Mouse (Mus musculus): ENCODE results near the gene Pak3. TPM values are rescaled to one million over a fixed set of nuclear protein-coding genes. Genes with fewer than 3 reads are reported as not detected.
A peak's percentile ranks its signal among the peaks of the same experiment; 100 is the strongest.

The Pak3 gene
- polyA plus RNA-seq, 1 experiment from 2014 or later, result 24.3 TPM

DNA sequence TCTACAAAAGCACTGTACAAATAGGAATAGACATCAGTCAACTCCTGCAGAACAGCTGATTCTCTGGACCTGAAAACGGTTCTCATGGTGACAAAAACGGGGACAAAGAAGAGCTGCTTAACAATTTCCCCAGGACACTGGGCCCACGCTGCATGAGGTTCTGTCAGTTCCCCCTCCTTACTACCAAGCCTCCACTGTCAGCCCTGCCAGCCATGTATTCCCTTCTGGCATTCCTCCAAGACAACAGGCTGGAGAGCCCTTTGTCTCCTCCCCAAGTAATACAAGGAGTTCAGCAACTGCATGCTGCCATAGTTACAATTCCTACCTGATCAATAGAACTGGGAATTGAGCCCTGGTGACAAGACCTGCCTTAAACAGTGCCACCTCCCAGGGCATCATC lies 15.2 kb downstream of the Pak3 start:
- H3K27ac ChIP-seq (replicated peaks; ENCODE audit: low read depth, low read length), result no peak overlapping the region
- H3K9ac ChIP-seq (ENCODE audit: low read depth, low read length), result no peak overlapping the region
- H3K4me2 ChIP-seq (ENCODE audit: low read depth, low read length), result no peak overlapping the region
- H3K4me3 ChIP-seq (ENCODE audit: low read depth, low read length), result no peak overlapping the region
- ATAC-seq (ENCODE audit: low read depth), result peak; percentile 47; the same call in 1 of the 2 replicates
- 76% methylated on average over 3 of the region's 3 CpGs for WGBS
- no peaks in the 10 kb centered on the region for H3K36me3 ChIP-seq (ENCODE audit: control insufficient read depth, insufficient read depth, low read length)
- no peaks in the 10 kb centered on the region for H3K9me3 ChIP-seq (ENCODE audit: control insufficient read depth, low read length)
- H3K4me1 ChIP-seq (ENCODE audit: control insufficient read depth, insufficient read depth, low read length), result no peaks in the 10 kb centered on the region
- H3K27me3 ChIP-seq (replicated peaks; ENCODE audit: control insufficient read depth, insufficient read depth, low read length), result 0 out of 2 replicates have a peak, but pooled peaks cover 3% of the 10 kb centered on the region
- peak; percentile 20 for DNase-seq (ENCODE audit: low spot score)

DNA sequence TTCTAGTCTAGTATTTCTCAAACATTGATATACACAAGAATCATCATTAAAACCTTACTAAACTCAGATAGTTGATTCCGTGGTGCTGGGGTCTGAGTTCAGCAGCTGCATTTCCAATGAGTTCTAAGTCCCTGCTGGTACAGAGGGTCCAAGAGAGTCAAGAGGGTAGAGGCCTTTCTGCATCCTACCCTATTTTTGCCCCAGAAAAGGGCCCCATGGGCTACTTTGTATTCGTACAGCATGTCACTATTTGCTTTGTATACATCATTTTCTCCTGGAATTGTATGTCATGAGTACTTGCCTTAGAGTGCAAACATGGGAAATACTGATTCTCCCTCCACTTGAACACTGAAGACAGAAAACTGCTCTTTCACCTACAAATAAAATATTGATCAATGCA lies 24.4 kb downstream of the Pak3 start:
- Histone ChIP-seq H3K9ac (ENCODE audit: low read depth, low read length) (no peak overlapping the region), H3K4me3 (ENCODE audit: low read depth, low read length) (no peak overlapping the region), H3K4me1 (ENCODE audit: control insufficient read depth, insufficient read depth, low read length) (no peaks in the 10 kb centered on the region), H3K27me3 (replicated peaks; ENCODE audit: control insufficient read depth, insufficient read depth, low read length) (no peaks in the 10 kb centered on the region; the same call in 1 of the 2 replicates), H3K9me3 (ENCODE audit: control insufficient read depth, low read length) (no peaks in the 10 kb centered on the region), H3K4me2 (ENCODE audit: low read depth, low read length) (no peak overlapping the region), H3K27ac (replicated peaks; ENCODE audit: low read depth, low read length) (no peak overlapping the region), H3K36me3 (ENCODE audit: control insufficient read depth, insufficient read depth, low read length) (no peaks in the 10 kb centered on the region)
- ATAC-seq (ENCODE audit: low read depth) (no peak), DNase-seq (ENCODE audit: low spot score) (no peak)
- 70% methylated on average over 2 of the region's 2 CpGs for WGBS

DNA sequence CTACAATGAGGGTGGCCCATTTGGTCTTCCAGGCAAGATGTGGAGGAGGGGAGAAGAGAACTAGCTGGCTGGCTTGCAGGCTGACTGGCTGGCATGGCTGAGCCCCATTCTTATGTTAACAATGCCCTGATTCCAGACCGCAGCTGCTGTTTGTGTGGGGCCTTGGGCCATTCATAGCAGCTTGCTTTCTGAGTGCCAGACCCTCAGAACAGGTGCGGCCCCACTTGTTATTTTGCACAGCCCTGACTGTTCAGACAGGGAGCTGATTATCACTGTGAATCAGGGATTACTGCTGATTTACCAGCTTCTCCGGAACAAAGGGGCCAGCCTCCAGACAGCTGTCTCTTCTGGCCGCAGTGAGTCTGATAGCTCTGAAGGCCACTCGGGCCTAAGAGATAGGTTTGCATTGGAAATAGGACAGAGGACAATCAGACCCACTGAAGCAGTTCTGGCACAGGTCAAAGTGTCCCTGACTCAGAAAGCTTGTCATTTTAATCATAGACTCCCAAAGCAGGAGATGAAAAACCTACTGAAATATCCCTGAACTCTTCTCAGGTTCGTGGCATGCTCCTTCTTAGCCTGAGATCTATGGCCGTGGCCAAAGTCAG lies 24.9 kb downstream of the Pak3 start:
- Histone ChIP-seq H3K9me3 (ENCODE audit: control insufficient read depth, low read length) (no peaks in the 10 kb centered on the region), H3K36me3 (ENCODE audit: control insufficient read depth, insufficient read depth, low read length) (no peaks in the 10 kb centered on the region), H3K27me3 (replicated peaks; ENCODE audit: control insufficient read depth, insufficient read depth, low read length) (no peaks in the 10 kb centered on the region; the same call in 1 of the 2 replicates), H3K9ac (ENCODE audit: low read depth, low read length) (no peak overlapping the region), H3K4me1 (ENCODE audit: control insufficient read depth, insufficient read depth, low read length) (no peaks in the 10 kb centered on the region), H3K4me2 (ENCODE audit: low read depth, low read length) (no peak overlapping the region), H3K27ac (replicated peaks; ENCODE audit: low read depth, low read length) (no peak overlapping the region), H3K4me3 (ENCODE audit: low read depth, low read length) (no peak overlapping the region)
- 48% methylated on average over 7 of the region's 7 CpGs for WGBS
- ATAC-seq (ENCODE audit: low read depth), result peak; percentile 96
- peak; percentile 80 for DNase-seq (ENCODE audit: low spot score)

DNA sequence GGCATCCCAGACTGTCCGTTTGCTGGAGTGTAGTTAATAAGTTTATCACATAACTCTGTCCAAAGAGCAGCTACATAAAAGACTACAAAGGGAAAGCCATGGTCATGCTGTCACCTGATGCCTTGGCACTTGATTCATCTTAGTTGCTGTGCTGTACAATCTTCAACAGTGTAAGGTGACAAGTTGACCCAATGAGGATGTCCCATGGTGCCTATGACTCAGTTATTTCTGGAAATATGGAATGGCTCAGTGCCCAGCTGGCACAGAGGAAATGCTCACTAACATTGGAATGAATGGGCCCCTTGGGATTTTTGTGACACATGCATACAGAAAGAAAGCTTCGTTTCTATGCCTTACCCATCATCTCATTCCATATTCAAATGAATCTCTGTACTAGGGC lies 55.3 kb downstream of the Pak3 start:
- 68% methylated on average over 2 of the region's 2 CpGs for WGBS
- Histone ChIP-seq H3K36me3 (ENCODE audit: control insufficient read depth, insufficient read depth, low read length) (no peaks in the 10 kb centered on the region), H3K27ac (replicated peaks; ENCODE audit: low read depth, low read length) (no peak overlapping the region), H3K4me3 (ENCODE audit: low read depth, low read length) (no peak overlapping the region), H3K9ac (ENCODE audit: low read depth, low read length) (no peak overlapping the region), H3K9me3 (ENCODE audit: control insufficient read depth, low read length) (no peaks in the 10 kb centered on the region), H3K4me1 (ENCODE audit: control insufficient read depth, insufficient read depth, low read length) (no peaks in the 10 kb centered on the region), H3K27me3 (replicated peaks; ENCODE audit: control insufficient read depth, insufficient read depth, low read length) (peaks cover 4% of the 10 kb centered on the region; the same call in 1 of the 2 replicates), H3K4me2 (ENCODE audit: low read depth, low read length) (no peak overlapping the region)
- ATAC-seq (ENCODE audit: low read depth) (no peak), DNase-seq (ENCODE audit: low spot score) (no peak)

DNA sequence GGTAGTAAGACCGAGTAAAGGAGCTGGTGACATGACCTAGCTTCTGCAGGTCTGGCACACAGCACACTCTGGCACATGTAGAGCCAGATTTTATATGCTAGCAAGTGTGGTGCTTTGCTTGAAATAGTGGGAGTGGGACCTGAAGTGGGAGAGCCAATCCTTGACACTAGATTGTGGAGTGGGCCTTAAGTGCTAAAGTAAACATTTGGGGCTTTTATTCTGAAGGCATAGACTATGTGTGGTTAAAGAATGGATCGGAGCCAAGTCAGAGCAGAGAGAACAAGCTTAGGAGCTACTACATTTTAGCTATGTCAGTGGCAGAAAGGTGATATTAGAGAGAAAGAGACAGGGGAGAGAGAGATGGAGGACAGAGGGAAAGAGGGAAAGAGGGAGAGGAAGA lies 61.5 kb downstream of the Pak3 start:
- peak; percentile 1 for DNase-seq (ENCODE audit: low spot score)
- Histone ChIP-seq H3K4me2 (ENCODE audit: low read depth, low read length) (no peak overlapping the region), H3K4me3 (ENCODE audit: low read depth, low read length) (no peak overlapping the region), H3K9ac (ENCODE audit: low read depth, low read length) (no peak overlapping the region), H3K27ac (replicated peaks; ENCODE audit: low read depth, low read length) (no peak overlapping the region), H3K4me1 (ENCODE audit: control insufficient read depth, insufficient read depth, low read length) (no peaks in the 10 kb centered on the region), H3K9me3 (ENCODE audit: control insufficient read depth, low read length) (no peaks in the 10 kb centered on the region), H3K36me3 (ENCODE audit: control insufficient read depth, insufficient read depth, low read length) (no peaks in the 10 kb centered on the region), H3K27me3 (replicated peaks; ENCODE audit: control insufficient read depth, insufficient read depth, low read length) (no peaks in the 10 kb centered on the region; the same call in 1 of the 2 replicates)
- no peak for ATAC-seq (ENCODE audit: low read depth)
- 86% methylated on average over 2 of the region's 2 CpGs for WGBS

DNA sequence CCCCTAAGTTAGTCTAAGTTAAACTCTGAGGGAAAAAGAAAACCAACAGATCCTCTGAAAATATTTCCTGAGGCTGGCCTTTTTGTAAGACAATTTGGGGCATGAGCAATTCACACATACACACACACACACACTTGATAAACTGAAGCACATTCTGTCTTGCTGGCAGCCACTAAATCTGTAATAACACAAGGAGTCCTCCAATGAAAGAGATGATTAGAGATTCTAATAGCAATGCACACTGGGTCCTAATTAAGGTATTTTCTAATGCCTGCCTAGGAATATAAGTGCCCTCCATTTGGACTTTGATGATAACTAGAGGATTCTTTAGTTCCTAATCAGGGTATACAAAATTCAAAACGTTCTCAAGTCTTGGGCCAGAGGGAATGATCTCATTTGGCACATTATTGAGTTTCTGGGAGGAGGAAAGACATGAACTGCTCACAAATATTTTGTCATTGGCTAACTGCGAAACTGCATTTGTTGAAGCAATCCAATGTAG lies 62.1 kb downstream of the Pak3 start:
- no peak for DNase-seq (ENCODE audit: low spot score)
- H3K9ac ChIP-seq (ENCODE audit: low read depth, low read length), result no peak overlapping the region
- H3K36me3 ChIP-seq (ENCODE audit: control insufficient read depth, insufficient read depth, low read length), result no peaks in the 10 kb centered on the region
- no peak overlapping the region for H3K4me2 ChIP-seq (ENCODE audit: low read depth, low read length)
- H3K4me1 ChIP-seq (ENCODE audit: control insufficient read depth, insufficient read depth, low read length), result no peaks in the 10 kb centered on the region
- no peak overlapping the region for H3K4me3 ChIP-seq (ENCODE audit: low read depth, low read length)
- H3K27ac ChIP-seq (replicated peaks; ENCODE audit: low read depth, low read length), result no peak overlapping the region; the same call in 1 of the 2 replicates
- 52% methylated on average over 2 of the region's 2 CpGs for WGBS
- no peaks in the 10 kb centered on the region; the same call in 1 of the 2 replicates for H3K27me3 ChIP-seq (replicated peaks; ENCODE audit: control insufficient read depth, insufficient read depth, low read length)
- H3K9me3 ChIP-seq (ENCODE audit: control insufficient read depth, low read length), result no peaks in the 10 kb centered on the region
- no peak for ATAC-seq (ENCODE audit: low read depth)

DNA sequence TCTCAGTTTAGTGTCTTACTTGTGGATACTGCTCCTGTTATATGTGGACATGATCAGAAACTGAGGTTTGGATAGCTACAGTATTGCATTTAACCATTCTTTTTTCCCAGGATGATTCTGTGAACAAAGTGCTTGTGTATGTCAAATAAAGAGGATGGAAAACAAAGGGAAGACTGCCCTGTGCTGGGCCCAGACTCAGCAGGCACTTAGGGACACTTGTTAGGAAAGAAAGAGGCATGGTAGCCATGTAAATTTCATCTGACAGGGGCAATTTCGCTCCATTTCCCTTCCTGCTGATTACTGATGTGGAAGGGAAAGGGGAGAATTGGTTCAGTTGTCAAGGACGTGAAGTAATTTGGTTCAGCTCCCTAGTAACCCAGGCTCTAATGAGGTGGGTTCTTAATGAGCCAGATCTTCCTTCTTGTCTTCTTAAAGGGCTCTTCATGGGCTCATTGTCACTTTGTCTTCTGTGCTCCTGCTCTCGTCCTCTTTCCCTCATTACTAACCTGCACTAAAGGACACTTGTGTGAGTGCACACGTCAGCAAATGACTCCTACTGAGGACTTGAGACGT lies 88.6 kb downstream of the Pak3 start:
- peak; percentile 57; the same call in 1 of the 2 replicates for ATAC-seq (ENCODE audit: low read depth)

DNA sequence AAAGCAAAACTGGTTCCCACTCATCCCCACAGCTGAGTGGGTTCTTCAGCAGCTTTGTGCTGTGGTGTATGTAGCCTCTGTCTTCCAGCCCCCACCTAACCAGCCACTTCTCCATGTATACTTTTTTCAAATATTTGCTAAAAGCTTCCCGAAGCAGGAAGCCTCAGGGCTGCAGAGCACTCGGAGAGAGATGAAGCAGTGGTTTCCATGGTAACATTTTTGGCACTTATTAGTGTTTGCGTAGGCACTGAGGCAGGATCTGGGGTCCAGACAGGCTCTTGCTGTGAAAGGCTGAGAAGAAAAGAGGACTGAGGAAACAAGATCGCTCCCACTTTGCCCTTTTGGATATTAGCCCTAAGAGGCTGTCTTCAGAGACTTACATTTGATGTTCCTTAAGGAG lies 100.3 kb downstream of the Pak3 start:
- ATAC-seq (ENCODE audit: low read depth), result no peak
- no peaks in the 10 kb centered on the region for H3K36me3 ChIP-seq (ENCODE audit: control insufficient read depth, insufficient read depth, low read length)
- H3K27me3 ChIP-seq (replicated peaks; ENCODE audit: control insufficient read depth, insufficient read depth, low read length), result peaks cover 6% of the 10 kb centered on the region
- DNase-seq (ENCODE audit: low spot score), result peak; percentile 36
- no peak overlapping the region for H3K9ac ChIP-seq (ENCODE audit: low read depth, low read length)
- no peaks in the 10 kb centered on the region for H3K9me3 ChIP-seq (ENCODE audit: control insufficient read depth, low read length)
- H3K27ac ChIP-seq (replicated peaks; ENCODE audit: low read depth, low read length), result no peak overlapping the region
- no peaks in the 10 kb centered on the region for H3K4me1 ChIP-seq (ENCODE audit: control insufficient read depth, insufficient read depth, low read length)
- WGBS, result 42% methylated on average over 4 of the region's 4 CpGs
- no peak overlapping the region for H3K4me3 ChIP-seq (ENCODE audit: low read depth, low read length)
- H3K4me2 ChIP-seq (ENCODE audit: low read depth, low read length), result no peak overlapping the region

More for the DNA sequence above, 88.6 kb downstream of the Pak3 start:
- H3K27me3 ChIP-seq (replicated peaks; ENCODE audit: control insufficient read depth, insufficient read depth, low read length), result no peaks in the 10 kb centered on the region; the same call in 1 of the 2 replicates
- H3K27ac ChIP-seq (replicated peaks; ENCODE audit: low read depth, low read length), result no peak overlapping the region
- no peak overlapping the region for H3K4me2 ChIP-seq (ENCODE audit: low read depth, low read length)
- H3K9ac ChIP-seq (ENCODE audit: low read depth, low read length), result no peak overlapping the region
- no peaks in the 10 kb centered on the region for H3K4me1 ChIP-seq (ENCODE audit: control insufficient read depth, insufficient read depth, low read length)
- H3K36me3 ChIP-seq (ENCODE audit: control insufficient read depth, insufficient read depth, low read length), result no peaks in the 10 kb centered on the region
- 57% methylated on average over 5 of the region's 5 CpGs for WGBS
- no peak overlapping the region for H3K4me3 ChIP-seq (ENCODE audit: low read depth, low read length)
- H3K9me3 ChIP-seq (ENCODE audit: control insufficient read depth, low read length), result no peaks in the 10 kb centered on the region
- DNase-seq (ENCODE audit: low spot score), result no peak

DNA sequence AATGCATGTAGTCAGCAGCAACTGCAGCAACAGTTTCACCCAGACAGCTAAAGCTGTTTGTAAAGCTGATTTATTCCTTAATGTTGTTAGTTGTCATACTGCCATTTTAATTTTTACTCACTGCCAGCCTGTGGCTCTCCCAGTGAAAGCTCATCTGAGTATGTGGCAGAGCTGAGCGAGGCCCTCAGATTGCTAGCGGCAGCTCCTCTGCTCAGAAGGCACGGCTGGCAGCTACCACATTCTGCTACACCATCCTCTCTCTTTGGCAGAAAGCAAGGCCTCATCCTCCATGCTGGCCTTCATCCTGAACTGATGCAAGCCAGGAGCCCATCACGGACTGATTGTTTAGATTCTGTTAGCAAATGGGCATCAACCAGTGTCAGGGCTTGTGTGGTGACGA lies 109.4 kb downstream of the Pak3 start:
- Histone ChIP-seq H3K27ac (replicated peaks; ENCODE audit: low read depth, low read length) (no peak overlapping the region), H3K4me2 (ENCODE audit: low read depth, low read length) (no peak overlapping the region), H3K9ac (ENCODE audit: low read depth, low read length) (no peak overlapping the region), H3K36me3 (ENCODE audit: control insufficient read depth, insufficient read depth, low read length) (no peaks in the 10 kb centered on the region), H3K9me3 (ENCODE audit: control insufficient read depth, low read length) (no peaks in the 10 kb centered on the region), H3K4me3 (ENCODE audit: low read depth, low read length) (no peak overlapping the region), H3K4me1 (ENCODE audit: control insufficient read depth, insufficient read depth, low read length) (no peaks in the 10 kb centered on the region), H3K27me3 (replicated peaks; ENCODE audit: control insufficient read depth, insufficient read depth, low read length) (peaks cover 14% of the 10 kb centered on the region)
- no peak for ATAC-seq (ENCODE audit: low read depth)
- 87% methylated on average over 5 of the region's 5 CpGs for WGBS
- DNase-seq (ENCODE audit: low spot score), result no peak
